ENCODE assay signal across 10 mouse cellular contexts in the genomic region with DNA sequence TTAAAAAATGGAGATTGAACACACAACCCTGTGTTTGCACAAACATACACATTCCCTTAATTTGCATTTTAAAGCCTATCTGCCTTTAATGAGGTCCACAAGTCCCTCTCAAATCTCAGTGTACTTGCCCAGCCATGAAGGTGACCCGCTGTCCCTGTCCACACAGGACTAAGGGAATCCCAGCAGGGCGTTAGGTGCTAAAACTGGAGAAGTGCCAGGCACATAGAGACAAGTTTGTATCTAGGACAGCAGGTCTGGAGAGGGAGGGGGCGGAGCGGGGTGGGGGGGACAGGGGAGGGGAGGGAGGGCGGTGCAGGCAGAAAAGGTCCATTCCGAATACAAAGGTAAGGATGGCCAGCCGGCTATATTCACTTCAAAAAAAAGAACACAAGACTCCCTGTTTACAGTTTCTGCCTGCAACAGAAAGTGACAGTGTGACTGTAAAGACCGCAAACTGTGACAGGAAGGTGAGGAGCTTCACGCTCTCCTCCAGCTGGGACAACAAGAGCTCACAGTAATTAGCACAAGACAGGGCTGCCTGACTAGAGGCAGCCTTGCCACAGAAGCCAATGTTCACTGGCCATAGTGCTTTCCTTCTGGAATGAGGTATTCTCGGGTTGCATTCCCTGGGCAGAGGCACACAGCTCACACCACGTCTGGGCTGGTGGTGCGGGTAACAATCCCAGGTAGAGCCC. TPM values are rescaled to one million over a fixed set of nuclear protein-coding genes. Genes with fewer than 3 reads are reported as not detected.
DNase-seq lines count a peak whose midpoint lies in the region; ATAC-seq and TF ChIP-seq lines count a peak whose summit lies in the region.
"Had no signal": no experiment of that assay in that cellular context is flagged by ENCODE, and none has a peak within 500 bp of the region (broad histone marks: within the 10 kb centered on the region; RNA-seq: fewer than 3 reads in every experiment).

No protein-coding gene starts in this region.

- H3K27me3 ChIP-seq in kidney, embryonic 15.5 days = no peaks in the 10 kb centered on the region
- H3K27me3 ChIP-seq: forebrain, embryonic 15.5 days had no signal

- no peak for ATAC-seq in kidney, embryonic 15.5 days (replicated peaks; ENCODE audit: low FRiP score)
- ATAC-seq: forebrain, embryonic 15.5 days had no signal

- H3K4me2 ChIP-seq in kidney, embryonic 15.5 days = no peak overlapping the region
- H3K4me2 ChIP-seq: forebrain, embryonic 15.5 days; hindbrain, embryonic 14.5 days had no signal

- H3K4me1 ChIP-seq in kidney, embryonic 15.5 days = peaks cover 54% of the 10 kb centered on the region

- TF ChIP-seq POLR2A in brain, embryonic 14.5 days (IDR thresholded peaks at IDR 0.05; ENCODE audit: borderline replicate concordance, extremely low read depth, insufficient read depth, insufficient read length, poor library complexity, severe bottlenecking) = no peak

- H3K36me3 ChIP-seq in kidney, embryonic 15.5 days = no peaks in the 10 kb centered on the region
- H3K36me3 ChIP-seq: forebrain, embryonic 15.5 days had no signal

- no peak overlapping the region for H3K4me3 ChIP-seq in layer of hippocampus, adult 2 months
- no peak overlapping the region for H3K4me3 ChIP-seq in kidney, embryonic 15.5 days (replicated peaks)
- H3K4me3 ChIP-seq: forebrain, embryonic 15.5 days had no signal

- 34% methylated on average over 12 of the region's 12 CpGs for WGBS in kidney, embryonic 15.5 days

- H3K9me3 ChIP-seq in kidney, embryonic 15.5 days (replicated peaks) = no peaks in the 10 kb centered on the region
- H3K9me3 ChIP-seq: forebrain, embryonic 15.5 days had no signal

- no peak for TF ChIP-seq CTCF in layer of hippocampus, adult 2 months (conservative IDR thresholded peaks at IDR 0.05)
- TF ChIP-seq CTCF in brain, embryonic 14.5 days (IDR thresholded peaks at IDR 0.05; ENCODE audit: borderline replicate concordance, extremely low read depth, insufficient read depth, insufficient read length) = no peak

- H3K9ac ChIP-seq in kidney, embryonic 15.5 days = no peak overlapping the region
- H3K9ac ChIP-seq: forebrain, embryonic 15.5 days; hindbrain, embryonic 14.5 days; liver, embryonic 14.5 days had no signal

- H3K27ac ChIP-seq in layer of hippocampus, adult 2 months = peak overlapping the region; percentile 61
- peak overlapping the region; percentile 51; the same call in 1 of the 2 replicates for H3K27ac ChIP-seq in kidney, embryonic 15.5 days
- H3K27ac ChIP-seq: forebrain, embryonic 15.5 days; hindbrain, embryonic 14.5 days; liver, embryonic 14.5 days had no signal

- DNase-seq in layer of hippocampus, adult 2 months (ENCODE audit: low spot score in 2 of 2) = no peak
- DNase-seq in layer of hippocampus, postnatal 10 days (ENCODE audit: low spot score in 2 of 2) = no peak
- peak; percentile 63 for DNase-seq in brain, embryonic 14.5 days (ENCODE audit: low read depth)
- DNase-seq in heart, adult 9 months (ENCODE audit: low spot score in 2 of 2) = peak; percentile 42 to 47
- DNase-seq in urinary bladder, adult 18-20 months (ENCODE audit: low spot score in 2 of 2) = no peak
- no peak for DNase-seq in cerebellum, postnatal 4 days (ENCODE audit: low spot score in 2 of 2)

RNA-seq across cellular contexts. Expression of gene Clmn, which starts 47.6 kb away (rescaled TPM):
- 100 to 1,000 TPM; 103 to 108 TPM for total RNA-seq in layer of hippocampus, adult 2 months (2021)
- 10 to 100 TPM; 42.3 to 43.7 TPM for total RNA-seq in layer of hippocampus, postnatal 10 days (2021)
- 2.1 and 3.2 TPM in 2 replicates for polyA plus RNA-seq in brain, embryonic 14.5 days (2012; rRNA removed)
- polyA plus RNA-seq in kidney, embryonic 15.5 days (2015; fragmentation: Nextera tagmentation; extraction: Ambion mirVana) = 4.9 and 5.5 TPM in 2 replicates

Comparison
In these comparisons a context has a peak if more than half of its experiments do, and no peak if none do; other contexts are left out.
1. DNase-seq: peak in brain, embryonic 14.5 days (single experiment) and heart, adult 9 months (2 of 2); none in layer of hippocampus, adult 2 months (0 of 2), layer of hippocampus, postnatal 10 days (0 of 2), urinary bladder, adult 18-20 months (0 of 2) and cerebellum, postnatal 4 days (0 of 2).